7 mouse cellular contexts compared by ENCODE assay signal in the genomic region with DNA sequence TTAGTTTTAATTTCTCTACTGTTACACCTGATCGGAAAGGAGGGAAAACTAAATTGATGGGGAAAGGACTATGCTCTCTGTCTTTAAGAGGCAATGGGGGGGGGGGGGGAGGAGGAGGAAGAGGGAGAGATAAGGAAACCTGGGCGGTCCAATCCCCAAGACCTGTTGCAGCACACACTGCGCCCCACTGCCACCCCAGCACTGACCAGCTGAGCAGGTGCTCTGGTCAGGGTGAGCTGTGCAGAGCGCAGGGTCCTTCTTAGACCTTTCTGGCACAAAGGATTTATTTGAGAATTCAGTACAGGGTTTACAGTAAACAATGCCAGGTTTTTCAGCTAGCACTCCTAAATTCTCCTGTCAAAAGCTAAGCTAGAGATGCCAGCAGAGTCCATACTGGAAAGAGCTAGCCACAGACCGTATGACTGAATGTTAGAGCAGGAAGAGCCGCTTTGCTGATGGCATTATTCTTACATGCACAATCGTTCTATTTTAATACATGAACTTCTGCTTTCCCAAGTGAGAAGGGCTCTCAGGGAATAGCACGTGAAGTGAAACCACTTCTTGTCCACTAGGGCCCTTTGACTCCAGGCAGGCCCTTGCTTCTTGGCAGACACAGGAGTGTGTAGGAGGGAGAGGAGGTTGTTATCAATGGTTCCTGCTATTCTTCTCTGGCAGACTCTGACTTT. TPM values are rescaled to one million over a fixed set of nuclear protein-coding genes. Genes with fewer than 3 reads are reported as not detected.
A peak's percentile ranks its signal among the peaks of the same experiment; 100 is the strongest.
DNase-seq lines count a peak whose midpoint lies in the region; ATAC-seq and TF ChIP-seq lines count a peak whose summit lies in the region.

No protein-coding gene starts in this region.

- no peaks in the 10 kb centered on the region for H3K9me3 ChIP-seq in kidney, postnatal 0 days (replicated peaks; ENCODE audit: low read length)

- H3K27ac ChIP-seq in kidney, postnatal 0 days = peak overlapping the region; percentile 66

- no peaks in the 10 kb centered on the region for H3K36me3 ChIP-seq in kidney, postnatal 0 days (ENCODE audit: insufficient read depth, low read length)

- DNase-seq in heart, adult 8-10 months (ENCODE audit: low spot score) = peak; percentile 73
- DNase-seq in kidney, postnatal 0 days (ENCODE audit: low spot score) = peak; percentile 73
- DNase-seq in right cerebral cortex, postnatal 14 days = no peak
- no peak for DNase-seq in thymus, postnatal 25 days

- peaks cover 6% of the 10 kb centered on the region; the same call in 1 of the 2 replicates for H3K4me1 ChIP-seq in kidney, postnatal 0 days (replicated peaks; ENCODE audit: insufficient read depth, low read length)

- no peak overlapping the region for H3K9ac ChIP-seq in kidney, postnatal 0 days (ENCODE audit: low read depth, low read length)

- peak overlapping the region; percentile 10; the same call in 1 of the 2 replicates for H3K4me2 ChIP-seq in kidney, postnatal 0 days (ENCODE audit: low read length)

- H3K4me3 ChIP-seq in kidney, postnatal 0 days (replicated peaks; ENCODE audit: low read depth, low read length) = no peak overlapping the region

- WGBS in kidney, postnatal 0 days = 45% methylated on average over 8 of the region's 8 CpGs

- peak; percentile 35 for ATAC-seq in CD4-positive, CD25-positive, alpha-beta regulatory T cell, adult 4 months
- ATAC-seq in activated CD4-positive, CD25-positive, alpha-beta regulatory T cell, adult 4 months = peak; percentile 12
- ATAC-seq in kidney, postnatal 0 days (replicated peaks; ENCODE audit: low FRiP score, low read depth) = peak; percentile 53; the same call in 1 of the 2 replicates
- peak; percentile 83 for ATAC-seq in megakaryocyte progenitor cell, adult 5-6 weeks (replicated peaks; ENCODE audit: poor library complexity)

- peak; percentile 27; the same call in 1 of the 2 replicates for TF ChIP-seq CTCF in kidney, postnatal 0 days (IDR thresholded peaks at IDR 0.05; ENCODE audit: low read depth)

- H3K27me3 ChIP-seq in kidney, postnatal 0 days (ENCODE audit: insufficient read depth, low read length) = no peaks in the 10 kb centered on the region

RNA-seq across cellular contexts. Expression of a gene that starts 49.3 kb away (rescaled TPM):
- polyA plus RNA-seq in CD4-positive, CD25-positive, alpha-beta regulatory T cell, adult 4 months (2017; shearing (Covaris generic)) = 10 to 100 TPM; 74.7 to 91.5 TPM
- polyA plus RNA-seq in activated CD4-positive, CD25-positive, alpha-beta regulatory T cell, adult 4 months (2017; shearing (Covaris generic)) = 10 to 100 TPM; 54.0 to 63.2 TPM
- under 1 TPM; 0.09 to 0.41 (median 0.27) TPM for total RNA-seq in heart, adult 8-10 months (2022)
- polyA plus RNA-seq in kidney, postnatal 0 days (2015; fragmentation: Nextera tagmentation; extraction: Ambion mirVana) = 0.73 and 0.87 TPM in 2 replicates
- total RNA-seq in megakaryocyte progenitor cell, adult 5-6 weeks (2015) = 7.3 and 7.5 TPM in 2 replicates
- 2.6 and 3.8 TPM in 2 replicates for total RNA-seq in megakaryocyte progenitor cell, adult 5-6 weeks (2017)

Comparison
In these comparisons a context has a peak if more than half of its experiments do, and no peak if none do; other contexts are left out.
1. ATAC-seq: peak in every context shown above with its lines; median percentile 83 in megakaryocyte progenitor cell, adult 5-6 weeks; 53 in kidney, postnatal 0 days; 35 in CD4-positive, CD25-positive, alpha-beta regulatory T cell, adult 4 months; 12 in activated CD4-positive, CD25-positive, alpha-beta regulatory T cell, adult 4 months.
2. DNase-seq: peak in heart, adult 8-10 months (single experiment) and kidney, postnatal 0 days (single experiment); none in right cerebral cortex, postnatal 14 days (single experiment) and thymus, postnatal 25 days (single experiment).
3. RNA of a gene that starts 49.3 kb away (polyA plus RNA-seq): 74.7 to 91.5 TPM in CD4-positive, CD25-positive, alpha-beta regulatory T cell, adult 4 months and 54.0 to 63.2 TPM in activated CD4-positive, CD25-positive, alpha-beta regulatory T cell, adult 4 months; 0.73 to 0.87 TPM in kidney, postnatal 0 days; every median in the first group is over 10 times any median in the second.